Mouse (Mus musculus): Measurements from ENCODE around the gene E330017A01Rik. TPM values are rescaled to one million over a fixed set of nuclear protein-coding genes. Genes with fewer than 3 reads are reported as not detected.
"Not testable (repeated sequence)": the region's sequence is repeated elsewhere in the genome, so short reads cannot be mapped to it uniquely, and the experiment has no call there.

The E330017A01Rik gene
- polyA plus RNA-seq, 1 experiment from 2014 or later: not detected

GRCm38 (mm10) chr16:58670643-58671042 is 32.1 kb upstream of the E330017A01Rik start:
- peak overlapping the region; percentile 41 for H3K4me3 ChIP-seq (ENCODE audit: inconsistent target)
- H3K27ac ChIP-seq: no peak overlapping the region
- WGBS (ENCODE audit: missing documents): under 1% methylated on average over 25 of the region's 25 CpGs
- H3K36me3 ChIP-seq (ENCODE audit: inconsistent target): peaks cover 16% of the 10 kb centered on the region; the same call in 1 of the 2 replicates
- no peaks in the 10 kb centered on the region for H3K79me2 ChIP-seq (ENCODE audit: inconsistent target)

GRCm38 (mm10) chr16:58669917-58670630 is 31.5 kb upstream of the E330017A01Rik start, which contains the start of gene Cpox:
Cpox (plus strand) TSS chr16:58670292.
- Histone ChIP-seq H3K36me3 (ENCODE audit: inconsistent target) (peaks cover 14% of the 10 kb centered on the region; the same call in 1 of the 2 replicates), H3K27ac (peak within 1 kb of the TSS; percentile 34; the same call in 1 of the 2 replicates), H3K79me2 (ENCODE audit: inconsistent target) (no peaks in the 10 kb centered on the region), H3K4me3 (ENCODE audit: inconsistent target) (peak within 1 kb of the TSS; percentile 60)
- under 1% methylated on average over 51 of the region's 51 CpGs for WGBS (ENCODE audit: missing documents)

- H3K4me3 ChIP-seq (ENCODE audit: inconsistent target): no peak overlapping the region
- no peaks in the 10 kb centered on the region for H3K79me2 ChIP-seq (ENCODE audit: inconsistent target)
- H3K27ac ChIP-seq: no peak overlapping the region
- peaks cover 6% of the 10 kb centered on the region; the same call in 1 of the 2 replicates for H3K36me3 ChIP-seq (ENCODE audit: inconsistent target)
- 80% methylated on average over 5 of the region's 5 CpGs for WGBS (ENCODE audit: missing documents)
Measured at GRCm38 (mm10) chr16:58669264-58669663, 30.7 kb upstream of the E330017A01Rik start.

GRCm38 (mm10) chr16:58668586-58668985 is 30.0 kb upstream of the E330017A01Rik start:
- Histone ChIP-seq H3K27ac (no peak overlapping the region), H3K4me3 (ENCODE audit: inconsistent target) (no peak overlapping the region), H3K36me3 (ENCODE audit: inconsistent target) (no peaks in the 10 kb centered on the region), H3K79me2 (ENCODE audit: inconsistent target) (no peaks in the 10 kb centered on the region)
- 100% methylated on average over 3 of the region's 3 CpGs for WGBS (ENCODE audit: missing documents)

GRCm38 (mm10) chr16:58666681-58667080 is 28.1 kb upstream of the E330017A01Rik start:
- WGBS (ENCODE audit: missing documents): 79% methylated on average over 3 of the region's 3 CpGs
- H3K36me3 ChIP-seq (ENCODE audit: inconsistent target); H3K27ac ChIP-seq; H3K79me2 ChIP-seq (ENCODE audit: inconsistent target); H3K4me3 ChIP-seq (ENCODE audit: inconsistent target): not testable (repeated sequence)

GRCm38 (mm10) chr16:58665137-58665536 is 26.6 kb upstream of the E330017A01Rik start:
- not testable (repeated sequence) for H3K36me3 ChIP-seq (ENCODE audit: inconsistent target); H3K79me2 ChIP-seq (ENCODE audit: inconsistent target); H3K4me3 ChIP-seq (ENCODE audit: inconsistent target); H3K27ac ChIP-seq

GRCm38 (mm10) chr16:58663816-58664215 is 25.3 kb upstream of the E330017A01Rik start:
- Histone ChIP-seq H3K79me2 (ENCODE audit: inconsistent target) (no peaks in the 10 kb centered on the region), H3K27ac (no peak overlapping the region), H3K4me3 (ENCODE audit: inconsistent target) (no peak overlapping the region), H3K36me3 (ENCODE audit: inconsistent target) (no peaks in the 10 kb centered on the region)
- WGBS (ENCODE audit: missing documents): 100% methylated on average over 2 of the region's 2 CpGs

GRCm38 (mm10) chr16:58663021-58663420 is 24.5 kb upstream of the E330017A01Rik start:
- H3K27ac ChIP-seq: no peak overlapping the region
- no peaks in the 10 kb centered on the region for H3K36me3 ChIP-seq (ENCODE audit: inconsistent target)
- 59% methylated on average over 5 of the region's 5 CpGs for WGBS (ENCODE audit: missing documents)
- H3K79me2 ChIP-seq (ENCODE audit: inconsistent target): no peaks in the 10 kb centered on the region
- no peak overlapping the region for H3K4me3 ChIP-seq (ENCODE audit: inconsistent target)

GRCm38 (mm10) chr16:58662287-58662791 is 23.8 kb upstream of the E330017A01Rik start:
- H3K27ac ChIP-seq: no peak overlapping the region
- no peaks in the 10 kb centered on the region for H3K79me2 ChIP-seq (ENCODE audit: inconsistent target)
- H3K36me3 ChIP-seq (ENCODE audit: inconsistent target): no peaks in the 10 kb centered on the region
- H3K4me3 ChIP-seq (ENCODE audit: inconsistent target): no peak overlapping the region

GRCm38 (mm10) chr16:58661826-58662225 is 23.3 kb upstream of the E330017A01Rik start:
- Histone ChIP-seq H3K27ac (no peak overlapping the region), H3K36me3 (ENCODE audit: inconsistent target) (no peaks in the 10 kb centered on the region), H3K4me3 (ENCODE audit: inconsistent target) (no peak overlapping the region), H3K79me2 (ENCODE audit: inconsistent target) (no peaks in the 10 kb centered on the region)
- WGBS (ENCODE audit: missing documents): 83% methylated on average over 5 of the region's 5 CpGs

- no peak overlapping the region for H3K4me3 ChIP-seq (ENCODE audit: inconsistent target)
- 92% methylated on average over 6 of the region's 6 CpGs for WGBS (ENCODE audit: missing documents)
- H3K27ac ChIP-seq: no peak overlapping the region
- H3K79me2 ChIP-seq (ENCODE audit: inconsistent target): no peaks in the 10 kb centered on the region
- H3K36me3 ChIP-seq (ENCODE audit: inconsistent target): no peaks in the 10 kb centered on the region
Measured at GRCm38 (mm10) chr16:58658668-58659067, 20.1 kb upstream of the E330017A01Rik start.

GRCm38 (mm10) chr16:58656526-58656925 is 18.0 kb upstream of the E330017A01Rik start:
- WGBS (ENCODE audit: missing documents): 94% methylated on average over 4 of the region's 4 CpGs
- H3K4me3 ChIP-seq (ENCODE audit: inconsistent target): no peak overlapping the region
- no peaks in the 10 kb centered on the region for H3K79me2 ChIP-seq (ENCODE audit: inconsistent target)
- no peak overlapping the region for H3K27ac ChIP-seq
- H3K36me3 ChIP-seq (ENCODE audit: inconsistent target): no peaks in the 10 kb centered on the region

- no peaks in the 10 kb centered on the region for H3K36me3 ChIP-seq (ENCODE audit: inconsistent target)
- H3K79me2 ChIP-seq (ENCODE audit: inconsistent target): no peaks in the 10 kb centered on the region
- no peak overlapping the region for H3K4me3 ChIP-seq (ENCODE audit: inconsistent target)
- H3K27ac ChIP-seq: no peak overlapping the region
Measured at GRCm38 (mm10) chr16:58655751-58656150, 17.2 kb upstream of the E330017A01Rik start.

GRCm38 (mm10) chr16:58649979-58650378 is 11.4 kb upstream of the E330017A01Rik start:
- 96% methylated on average over 7 of the region's 10 CpGs for WGBS (ENCODE audit: missing documents)
- no peaks in the 10 kb centered on the region for H3K36me3 ChIP-seq (ENCODE audit: inconsistent target)
- H3K79me2 ChIP-seq (ENCODE audit: inconsistent target): no peaks in the 10 kb centered on the region
- H3K4me3 ChIP-seq (ENCODE audit: inconsistent target): no peak overlapping the region
- H3K27ac ChIP-seq: no peak overlapping the region

- whole genome bisulfite sequencing (ENCODE audit: missing documents): 86% methylated on average over 7 of the region's 7 CpGs
- no peaks in the 10 kb centered on the region for H3K36me3 ChIP-seq (ENCODE audit: inconsistent target)
- H3K4me3 ChIP-seq (ENCODE audit: inconsistent target): no peak overlapping the region
- H3K27ac ChIP-seq: no peak overlapping the region
- no peaks in the 10 kb centered on the region for H3K79me2 ChIP-seq (ENCODE audit: inconsistent target)
Measured at GRCm38 (mm10) chr16:58638016-58638415, 523 bp downstream of the E330017A01Rik start.

GRCm38 (mm10) chr16:58637448-58637847 is 1.1 kb downstream of the E330017A01Rik start:
- no peaks in the 10 kb centered on the region for H3K79me2 ChIP-seq (ENCODE audit: inconsistent target)
- H3K36me3 ChIP-seq (ENCODE audit: inconsistent target): no peaks in the 10 kb centered on the region
- 89% methylated on average over 4 of the region's 4 CpGs for WGBS (ENCODE audit: missing documents)
- H3K4me3 ChIP-seq (ENCODE audit: inconsistent target): no peak overlapping the region
- no peak overlapping the region for H3K27ac ChIP-seq
